Mouse (Mus musculus) hindbrain, postnatal 0 days (tissue): ENCODE results near the gene Adam11. TPM values are rescaled to one million over a fixed set of nuclear protein-coding genes. Genes with fewer than 3 reads are reported as not detected.
"Not testable (repeated sequence)": the region's sequence is repeated elsewhere in the genome, so short reads cannot be mapped to it uniquely, and the experiment has no call there.

ENCODE experiments used
- ATAC-seq: fragments of 200-750 bp; cut with Nextera tagmentation; 2 replicates; pipeline ENCODE4 v1.8.0; 2017; ENCODE audit warnings: mild to moderate bottlenecking, moderate TSS enrichment, moderate library complexity
- DNase-seq: peaks from one replicate; pipeline ENCODE4 v3.0.0-alpha.2; 2015; ENCODE audit warnings: low spot score
- H3K27ac ChIP-seq: fragments of 300-500 bp; sonication (generic); 2 replicates; pipeline ENCODE4 v1.5.1; 2014; ENCODE audit warnings: mild to moderate bottlenecking
- H3K27me3 ChIP-seq: fragments of 300-500 bp; sonication (generic); 2 replicates; pipeline ENCODE4 v1.6.1; 2014; ENCODE audit warnings: low read length, mixed read lengths; ENCODE audit not compliant: insufficient read depth
- H3K36me3 ChIP-seq: fragments of 300-500 bp; sonication (generic); 2 replicates; pipeline ENCODE4 v1.6.1; 2014; ENCODE audit warnings: low read length, mixed read lengths; ENCODE audit not compliant: insufficient read depth
- H3K4me1 ChIP-seq: fragments of 300-500 bp; sonication (generic); 2 replicates; pipeline ENCODE4 v1.6.1; 2014; ENCODE audit warnings: antibody characterized with exemption, low read length, mixed read lengths; ENCODE audit not compliant: insufficient read depth
- H3K4me2 ChIP-seq: fragments of 300-500 bp; sonication (generic); 2 replicates; pipeline ENCODE4 v1.6.1; 2014; ENCODE audit warnings: low read depth, mild to moderate bottlenecking, low read length, moderate library complexity, mixed read lengths
- H3K4me3 ChIP-seq: fragments of 300-500 bp; sonication (generic); 2 replicates; pipeline ENCODE4 v1.5.1; 2014; ENCODE audit warnings: low read length
- H3K9ac ChIP-seq: fragments of 300-500 bp; sonication (generic); replicated peaks from 2 replicates; pipeline ENCODE4 v1.6.1; 2014; ENCODE audit warnings: mild to moderate bottlenecking, low read length, moderate library complexity, mixed read lengths
- H3K9me3 ChIP-seq: fragments of 300-500 bp; sonication (generic); 2 replicates; pipeline ENCODE4 v1.6.1; 2016; ENCODE audit warnings: low read length, mixed read lengths
- CTCF ChIP-seq: IDR thresholded peaks from 2 replicates; pipeline ENCODE4 v1.5.1; 2016; ENCODE audit warnings: antibody characterized with exemption, control low read depth, low read depth
- WGBS: fragments of 180-500 bp; shearing (Covaris S2); extraction: QIAGEN DNeasy Blood & Tissue Kit; methylation state at CpG from one replicate; pipeline ENCODE4 v1.1.7; 2014; 5-methylcytosine and 5-hydroxymethylcytosine counted together
- polyA plus RNA-seq: library from polyadenylated mRNA; unstranded; fragments of >200 nt; fragmentation: Nextera tagmentation; extraction: Ambion mirVana; gene quantifications from 2 replicates; pipeline ENCODE4 v1.2.1, GENCODE M21; 2015
- total RNA-seq: library from RNA; depleted of rRNA; stranded (reverse); fragments of >200 nt; gene quantifications from 2 replicates; pipeline ENCODE4 v1.2.3, GENCODE M21; 2014; rRNA removed

The Adam11 gene
- total RNA-seq (33.1 and 34.5 TPM in 2 replicates), polyA plus RNA-seq (17.2 and 17.8 TPM in 2 replicates)

GRCm38 (mm10) chr11:102761309-102762210 lies at the start of gene Adam11:
Gene Adam11, plus strand, starts transcription at chr11:102761439.
- WGBS = 3% methylated on average over 44 of the region's 76 CpGs
- Histone ChIP-seq H3K36me3 (no peaks in the 10 kb centered on the region), H3K4me2 (peak within 1 kb of the TSS; percentile 97), H3K27me3 (no peaks in the 10 kb centered on the region), H3K9ac (peak within 1 kb of the TSS; percentile 89), H3K9me3 (no peaks in the 10 kb centered on the region), H3K27ac (peak within 1 kb of the TSS; percentile 62), H3K4me3 (peak within 1 kb of the TSS; percentile 78), H3K4me1 (0 out of 2 replicates have a peak, but pooled peaks cover 11% of the 10 kb centered on the region)
- DNase-seq (peak; percentile 61), ATAC-seq (peak; percentile 53)
- no peak for TF ChIP-seq CTCF

GRCm38 (mm10) chr11:102712411-102712810 lies 48.8 kb upstream of the Adam11 start:
- TF ChIP-seq CTCF = no peak
- 89% methylated on average over 4 of the region's 4 CpGs for WGBS
- no peak overlapping the region for H3K27ac ChIP-seq
- ATAC-seq (no peak), DNase-seq (no peak)
- H3K9ac ChIP-seq = no peak overlapping the region
- no peaks in the 10 kb centered on the region for H3K27me3 ChIP-seq
- H3K9me3 ChIP-seq = no peaks in the 10 kb centered on the region; the same call in 1 of the 2 replicates
- H3K4me3 ChIP-seq = no peak overlapping the region
- no peaks in the 10 kb centered on the region for H3K4me1 ChIP-seq
- no peak overlapping the region for H3K4me2 ChIP-seq
- H3K36me3 ChIP-seq = no peaks in the 10 kb centered on the region

- 83% methylated on average over 2 of the region's 2 CpGs for WGBS
- TF ChIP-seq CTCF = peak; percentile 32; the same call in 1 of the 2 replicates
- H3K4me1 ChIP-seq, H3K9ac ChIP-seq, H3K36me3 ChIP-seq, H3K27me3 ChIP-seq, H3K9me3 ChIP-seq, H3K4me3 ChIP-seq, ATAC-seq, H3K4me2 ChIP-seq, DNase-seq, H3K27ac ChIP-seq: not testable (repeated sequence)
Measured at GRCm38 (mm10) chr11:102714578-102714977, 46.7 kb upstream of the Adam11 start.

GRCm38 (mm10) chr11:102716135-102716534 lies 45.1 kb upstream of the Adam11 start:
- Histone ChIP-seq H3K36me3 (no peaks in the 10 kb centered on the region), H3K4me1 (no peaks in the 10 kb centered on the region), H3K4me2 (no peak overlapping the region), H3K4me3 (no peak overlapping the region), H3K9ac (no peak overlapping the region), H3K27me3 (no peaks in the 10 kb centered on the region), H3K27ac (no peak overlapping the region), H3K9me3 (no peaks in the 10 kb centered on the region; the same call in 1 of the 2 replicates)
- ATAC-seq (no peak), DNase-seq (no peak)
- no peak for TF ChIP-seq CTCF
- 70% methylated on average over 7 of the region's 7 CpGs for WGBS

- H3K9me3 ChIP-seq = no peaks in the 10 kb centered on the region
- 34% methylated on average over 3 of the region's 3 CpGs for WGBS
- H3K27me3 ChIP-seq = no peaks in the 10 kb centered on the region
- no peaks in the 10 kb centered on the region for H3K4me1 ChIP-seq
- H3K4me3 ChIP-seq = no peak overlapping the region
- H3K9ac ChIP-seq = no peak overlapping the region
- H3K27ac ChIP-seq = no peak overlapping the region
- DNase-seq (peak; percentile 24), ATAC-seq (no peak)
- no peaks in the 10 kb centered on the region for H3K36me3 ChIP-seq
- TF ChIP-seq CTCF = peak; percentile 64
- no peak overlapping the region for H3K4me2 ChIP-seq
Measured at GRCm38 (mm10) chr11:102725574-102725973, 35.7 kb upstream of the Adam11 start.

- no peak overlapping the region for H3K9ac ChIP-seq
- DNase-seq = peak; percentile 81
- H3K27ac ChIP-seq = no peak overlapping the region
- H3K9me3 ChIP-seq = no peaks in the 10 kb centered on the region
- peak; percentile 49; the same call in 1 of the 2 replicates for ATAC-seq
- no peak overlapping the region for H3K4me2 ChIP-seq
- 34% methylated on average over 7 of the region's 7 CpGs for WGBS
- H3K4me1 ChIP-seq = no peaks in the 10 kb centered on the region
- H3K27me3 ChIP-seq = no peaks in the 10 kb centered on the region
- no peaks in the 10 kb centered on the region for H3K36me3 ChIP-seq
- no peak overlapping the region for H3K4me3 ChIP-seq
- peak; percentile 69 for TF ChIP-seq CTCF
Measured at GRCm38 (mm10) chr11:102728614-102729013, 32.6 kb upstream of the Adam11 start.

- WGBS = 86% methylated on average over 3 of the region's 3 CpGs
- no peaks in the 10 kb centered on the region for H3K4me1 ChIP-seq
- no peak overlapping the region for H3K4me2 ChIP-seq
- DNase-seq = no peak
- no peak overlapping the region for H3K27ac ChIP-seq
- H3K27me3 ChIP-seq = no peaks in the 10 kb centered on the region
- H3K4me3 ChIP-seq = no peak overlapping the region
- no peaks in the 10 kb centered on the region for H3K9me3 ChIP-seq
- TF ChIP-seq CTCF = no peak
- H3K36me3 ChIP-seq = no peaks in the 10 kb centered on the region
- ATAC-seq = no peak
- H3K9ac ChIP-seq = no peak overlapping the region
Measured at GRCm38 (mm10) chr11:102729835-102730234, 31.4 kb upstream of the Adam11 start.
